Mouse (Mus musculus) MEL (cell line): ENCODE results near the gene Dcn.

Experiments
- CTCF ChIP-seq, 3 experiments: IDR thresholded peaks in 2 of 3; conservative IDR thresholded peaks in 1 of 3; 2 replicates each; pipeline ENCODE4 v1.5.1; 2011 to 2012; ENCODE audit warnings: low read length in 3 of 3, low read depth in 2 of 3, mild to moderate bottlenecking in 2 of 3, improper control_type of control experiment in 1 of 3, inconsistent platforms in 1 of 3, mixed read lengths in 1 of 3, moderate library complexity in 1 of 3; ENCODE audit not compliant: control insufficient read depth in 1 of 3, insufficient read depth in 1 of 3, poor library complexity in 1 of 3, severe bottlenecking in 1 of 3
- EP300 ChIP-seq, 2 experiments: IDR thresholded peaks; 2 replicates each; pipeline ENCODE4 v1.6.1; 2011; ENCODE audit warnings: improper control_type of control experiment in 2 of 2, low read length in 2 of 2, low read depth in 1 of 2, mild to moderate bottlenecking in 1 of 2

GRCm38 (mm10) chr10:97487269-97487989, 8.0 kb downstream of the Dcn start:
- TF ChIP-seq CTCF (IDR thresholded peaks at IDR 0.05 in 2 of 3, conservative IDR thresholded peaks at IDR 0.05 in 1 of 3; ENCODE audit: control insufficient read depth in 1 of 3, insufficient read depth in 1 of 3, low read depth in 2 of 3, low read length in 3 of 3, poor library complexity in 1 of 3, severe bottlenecking in 1 of 3) = no peak
- no peak for TF ChIP-seq EP300 (IDR thresholded peaks at IDR 0.05; ENCODE audit: low read depth in 1 of 2, low read length in 2 of 2)
